Comparison of ENCODE assay signal across 10 mouse cellular contexts in genomic region chr7:42450618-42451017, GRCm38 (mm10). TPM values are rescaled to one million over a fixed set of nuclear protein-coding genes. Genes with fewer than 3 reads are reported as not detected.
A peak's percentile ranks its signal among the peaks of the same experiment; 100 is the strongest.
DNase-seq lines count a peak whose midpoint lies in the region; ATAC-seq and TF ChIP-seq lines count a peak whose summit lies in the region.
"Had no signal": no experiment of that assay in that cellular context is flagged by ENCODE, and none has a peak within 500 bp of the region (broad histone marks: within the 10 kb centered on the region; RNA-seq: fewer than 3 reads in every experiment).

No protein-coding gene starts in this region.

- no peaks in the 10 kb centered on the region for H3K9me3 ChIP-seq in E14TG2a.4 (ENCODE audit: low read length)
- H3K9me3 ChIP-seq in hindbrain, embryonic 11.5 days (ENCODE audit: control insufficient read depth, low read length): peaks cover 9% of the 10 kb centered on the region; the same call in 1 of the 2 replicates

- no peak overlapping the region for H3K4me3 ChIP-seq in E14TG2a.4 (replicated peaks; ENCODE audit: low read length)
- no peak overlapping the region for H3K4me3 ChIP-seq in bone marrow, adult 2 months (replicated peaks; ENCODE audit: control insufficient read depth, low read depth, low read length)
- H3K4me3 ChIP-seq in hindbrain, embryonic 11.5 days (ENCODE audit: low read depth, low read length): no peak overlapping the region

- peaks cover 3% of the 10 kb centered on the region; the same call in 1 of the 2 replicates for H3K27me3 ChIP-seq in E14TG2a.4 (ENCODE audit: insufficient read depth, low read length)
- H3K27me3 ChIP-seq in hindbrain, embryonic 11.5 days (ENCODE audit: control insufficient read depth, insufficient read depth, low read length): no peaks in the 10 kb centered on the region

- TF ChIP-seq CTCF in E14TG2a.4 (conservative IDR thresholded peaks at IDR 0.05; ENCODE audit: low read length): peak; percentile 86
- TF ChIP-seq CTCF in bone marrow, adult 2 months (IDR thresholded peaks at IDR 0.05; ENCODE audit: control insufficient read depth, insufficient read depth, low read length): peak; percentile 67

- H3K4me1 ChIP-seq in E14TG2a.4 (replicated peaks; ENCODE audit: low read depth, low read length): no peaks in the 10 kb centered on the region
- no peaks in the 10 kb centered on the region for H3K4me1 ChIP-seq in bone marrow, adult 2 months (ENCODE audit: control insufficient read depth, insufficient read depth, low read length)
- no peaks in the 10 kb centered on the region for H3K4me1 ChIP-seq in hindbrain, embryonic 11.5 days (replicated peaks; ENCODE audit: control insufficient read depth, insufficient read depth, low read length)

- DNase-seq in kidney, adult 18-20 months: peak; percentile 9
- no peak for DNase-seq in kidney, adult 11 months
- peak; percentile 2 for DNase-seq in lung, postnatal 14 days
- no peak for DNase-seq in gastrocnemius, postnatal 10 days
- no peak for DNase-seq in hindbrain, embryonic 11.5 days (ENCODE audit: low spot score)
- DNase-seq in layer of hippocampus, postnatal 25 days (ENCODE audit: extremely low spot score in 1 of 2, low spot score in 1 of 2): no peak
- DNase-seq: cerebellum, adult 8-10 months had no signal

- ATAC-seq in hindbrain, embryonic 11.5 days (ENCODE audit: low FRiP score): no peak

- no peak overlapping the region for H3K27ac ChIP-seq in bone marrow, adult 2 months (ENCODE audit: control insufficient read depth, insufficient read depth, low read depth, low read length, poor library complexity)
- H3K27ac ChIP-seq in hindbrain, embryonic 11.5 days (ENCODE audit: low read depth, low read length): no peak overlapping the region

- H3K36me3 ChIP-seq in E14TG2a.4 (ENCODE audit: insufficient read depth, low read length): no peaks in the 10 kb centered on the region
- H3K36me3 ChIP-seq in hindbrain, embryonic 11.5 days (ENCODE audit: control insufficient read depth, insufficient read depth, low read length): no peaks in the 10 kb centered on the region

- H3K4me2 ChIP-seq in hindbrain, embryonic 11.5 days (replicated peaks; ENCODE audit: low read depth, low read length): no peak overlapping the region

- no peak for TF ChIP-seq POLR2A in bone marrow, adult 2 months (IDR thresholded peaks at IDR 0.05; ENCODE audit: borderline replicate concordance, control insufficient read depth, low read depth, low read length)

- no peak overlapping the region for H3K9ac ChIP-seq in hindbrain, embryonic 11.5 days (ENCODE audit: low read depth, low read length)

- 14% methylated on average over 3 of the region's 3 CpGs for WGBS in bone marrow, adult 2 months
- 28% methylated on average over 3 of the region's 3 CpGs for WGBS in hindbrain, embryonic 11.5 days

RNA-seq across cellular contexts. Expression of gene 4933421I07Rik, which starts 2.7 kb away (rescaled TPM):
- not detected in 2 replicates for polyA plus RNA-seq in bone marrow, adult 2 months (2011; ENCODE audit: insufficient read depth, insufficient read length, low replicate concordance, missing spikeins)
- total RNA-seq in gastrocnemius, postnatal 10 days (2021): not detected
- polyA plus RNA-seq in hindbrain, embryonic 11.5 days (2014; fragmentation: Nextera tagmentation; extraction: Ambion mirVana): not detected in 2 replicates
- not detected for total RNA-seq in layer of hippocampus, postnatal 25 days (2021)
- polyA plus RNA-seq: heart, postnatal 0 days had no signal

RNA-seq across cellular contexts. Expression of gene Zfp141, which starts 54.9 kb away (rescaled TPM):
- 4.2 and 11.0 TPM in 2 replicates for polyA plus RNA-seq in bone marrow, adult 2 months (2011; ENCODE audit: insufficient read depth, insufficient read length, low replicate concordance, missing spikeins)
- 1 to 10 TPM; 6.6 to 9.9 TPM for total RNA-seq in gastrocnemius, postnatal 10 days (2021)
- polyA plus RNA-seq in hindbrain, embryonic 11.5 days (2014; fragmentation: Nextera tagmentation; extraction: Ambion mirVana): 11.0 and 13.2 TPM in 2 replicates
- total RNA-seq in layer of hippocampus, postnatal 25 days (2021): 10 to 100 TPM; 20.7 to 22.3 TPM

Comparison
In these comparisons a context has a peak if more than half of its experiments do, and no peak if none do; other contexts are left out.
1. DNase-seq: peak in kidney, adult 18-20 months (single experiment) and lung, postnatal 14 days (single experiment); none in kidney, adult 11 months (single experiment), gastrocnemius, postnatal 10 days (single experiment), hindbrain, embryonic 11.5 days (single experiment) and layer of hippocampus, postnatal 25 days (0 of 2).